Mouse (Mus musculus) midbrain, embryonic 12.5 days (tissue): ENCODE measurements around the gene Ptpa. TPM values are rescaled to one million over a fixed set of nuclear protein-coding genes. Genes with fewer than 3 reads are reported as not detected.
A peak's percentile ranks its signal among the peaks of the same experiment; 100 is the strongest.

Experiments used
- ATAC-seq: fragments of 200-750 bp; cut with Nextera tagmentation; 2 replicates; pipeline ENCODE4 v1.8.0; 2017; ENCODE audit warnings: low read depth, moderate TSS enrichment, moderate library complexity; ENCODE audit not compliant: low FRiP score
- H3K27ac ChIP-seq: fragments of 300-500 bp; sonication (generic); replicated peaks from 2 replicates; pipeline ENCODE4 v1.5.1; 2016; ENCODE audit warnings: mild to moderate bottlenecking
- H3K27me3 ChIP-seq: fragments of 300-500 bp; sonication (generic); 2 replicates; pipeline ENCODE4 v1.6.1; 2016; ENCODE audit warnings: mild to moderate bottlenecking
- H3K36me3 ChIP-seq: fragments of 300-500 bp; sonication (generic); 2 replicates; pipeline ENCODE4 v1.6.1; 2016
- H3K4me1 ChIP-seq: fragments of 300-500 bp; sonication (generic); 2 replicates; pipeline ENCODE4 v1.6.1; 2016
- H3K4me2 ChIP-seq: fragments of 300-500 bp; sonication (generic); replicated peaks from 2 replicates; pipeline ENCODE4 v1.6.1; 2016; ENCODE audit warnings: mild to moderate bottlenecking, moderate library complexity
- H3K4me3 ChIP-seq: fragments of 300-500 bp; sonication (generic); 2 replicates; pipeline ENCODE4 v1.5.1; 2016; ENCODE audit warnings: mild to moderate bottlenecking
- H3K9ac ChIP-seq: fragments of 300-500 bp; sonication (generic); replicated peaks from 2 replicates; pipeline ENCODE4 v1.6.1; 2016; ENCODE audit warnings: mild to moderate bottlenecking, moderate library complexity
- H3K9me3 ChIP-seq: fragments of 300-500 bp; sonication (generic); 2 replicates; pipeline ENCODE4 v1.6.1; 2016; ENCODE audit warnings: mild to moderate bottlenecking
- WGBS: fragments of 180-500 bp; shearing (Covaris S2); methylation state at CpG from one replicate; pipeline ENCODE4 v1.1.7; 2016; 5-methylcytosine and 5-hydroxymethylcytosine counted together
- polyA plus RNA-seq: library from polyadenylated mRNA; unstranded; fragments of >200 nt; fragmentation: Nextera tagmentation; extraction: Ambion mirVana; gene quantifications from 2 replicates; pipeline ENCODE4 v1.2.1, GENCODE M21; 2016

The Ptpa gene
- polyA plus RNA-seq, 1 experiment from 2014 or later, result 128 TPM

GRCm38 (mm10) chr2:30440701-30441517, 25.1 kb downstream of the Ptpa start:
- Histone ChIP-seq H3K4me2 (peak overlapping the region; percentile 44), H3K9me3 (no peaks in the 10 kb centered on the region), H3K9ac (peak overlapping the region; percentile 57; the same call in 1 of the 2 replicates), H3K27ac (peak overlapping the region; percentile 98), H3K4me1 (peaks cover 47% of the 10 kb centered on the region), H3K27me3 (no peaks in the 10 kb centered on the region), H3K4me3 (no peak overlapping the region), H3K36me3 (peaks cover 61% of the 10 kb centered on the region)
- ATAC-seq, result peak; percentile 24; the same call in 1 of the 2 replicates
- WGBS, result 20% methylated on average over 12 of the region's 12 CpGs

- peak overlapping the region; percentile 57 for H3K9ac ChIP-seq
- peak; percentile 77 for ATAC-seq
- WGBS, result 5% methylated on average over 15 of the region's 15 CpGs
- H3K27me3 ChIP-seq, result no peaks in the 10 kb centered on the region
- H3K4me1 ChIP-seq, result peaks cover 47% of the 10 kb centered on the region
- H3K4me2 ChIP-seq, result peak overlapping the region; percentile 44
- no peaks in the 10 kb centered on the region for H3K9me3 ChIP-seq
- peak overlapping the region; percentile 98 for H3K27ac ChIP-seq
- H3K4me3 ChIP-seq, result peak overlapping the region; percentile 4; the same call in 1 of the 2 replicates
- peaks cover 67% of the 10 kb centered on the region for H3K36me3 ChIP-seq
Observed at GRCm38 (mm10) chr2:30441518-30442497, 26.0 kb downstream of the Ptpa start.

GRCm38 (mm10) chr2:30442498-30442890, 26.7 kb downstream of the Ptpa start:
- Histone ChIP-seq H3K4me2 (peak overlapping the region; percentile 44), H3K9me3 (no peaks in the 10 kb centered on the region), H3K27ac (peak overlapping the region; percentile 98), H3K9ac (peak overlapping the region; percentile 57), H3K27me3 (no peaks in the 10 kb centered on the region), H3K4me1 (peaks cover 47% of the 10 kb centered on the region), H3K36me3 (peaks cover 61% of the 10 kb centered on the region), H3K4me3 (0 out of 2 replicates have a peak overlapping the region, but pooled peaks have one; percentile 4)
- no peak for ATAC-seq
- 67% methylated on average over 5 of the region's 5 CpGs for WGBS

DNA sequence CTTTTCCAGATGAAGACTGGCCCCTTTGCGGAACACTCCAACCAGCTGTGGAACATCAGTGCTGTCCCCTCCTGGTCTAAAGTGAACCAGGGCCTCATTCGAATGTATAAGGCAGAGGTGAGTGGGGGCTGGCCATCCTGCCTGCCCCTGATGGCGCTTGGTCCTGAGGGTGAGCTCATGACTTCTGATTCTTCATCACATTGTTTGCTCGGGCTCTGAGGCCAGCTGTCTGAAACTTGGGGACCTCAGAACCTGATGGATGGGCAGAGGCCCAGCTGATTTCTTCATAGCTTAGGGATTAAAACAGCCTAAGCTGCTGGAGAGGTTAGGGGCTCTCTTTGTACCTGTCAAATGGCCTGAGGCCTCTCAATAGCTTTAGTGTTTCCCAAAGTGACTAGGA, 27.4 kb downstream of the Ptpa start:
- H3K4me2 ChIP-seq, result no peak overlapping the region
- 71% methylated on average over 4 of the region's 4 CpGs for WGBS
- peaks cover 58% of the 10 kb centered on the region for H3K36me3 ChIP-seq
- peak overlapping the region; percentile 57; the same call in 1 of the 2 replicates for H3K9ac ChIP-seq
- peak overlapping the region; percentile 98 for H3K27ac ChIP-seq
- H3K27me3 ChIP-seq, result no peaks in the 10 kb centered on the region
- peaks cover 47% of the 10 kb centered on the region for H3K4me1 ChIP-seq
- ATAC-seq, result no peak
- H3K9me3 ChIP-seq, result no peaks in the 10 kb centered on the region
- H3K4me3 ChIP-seq, result no peak overlapping the region

- Histone ChIP-seq H3K4me3 (no peak overlapping the region), H3K4me2 (no peak overlapping the region), H3K4me1 (peaks cover 47% of the 10 kb centered on the region), H3K27ac (peak overlapping the region; percentile 98), H3K9me3 (no peaks in the 10 kb centered on the region), H3K27me3 (no peaks in the 10 kb centered on the region), H3K36me3 (peaks cover 54% of the 10 kb centered on the region), H3K9ac (no peak overlapping the region)
- no peak for ATAC-seq
- WGBS, result 86% methylated on average over 5 of the region's 5 CpGs
Observed at GRCm38 (mm10) chr2:30444006-30444405, 28.2 kb downstream of the Ptpa start.

DNA sequence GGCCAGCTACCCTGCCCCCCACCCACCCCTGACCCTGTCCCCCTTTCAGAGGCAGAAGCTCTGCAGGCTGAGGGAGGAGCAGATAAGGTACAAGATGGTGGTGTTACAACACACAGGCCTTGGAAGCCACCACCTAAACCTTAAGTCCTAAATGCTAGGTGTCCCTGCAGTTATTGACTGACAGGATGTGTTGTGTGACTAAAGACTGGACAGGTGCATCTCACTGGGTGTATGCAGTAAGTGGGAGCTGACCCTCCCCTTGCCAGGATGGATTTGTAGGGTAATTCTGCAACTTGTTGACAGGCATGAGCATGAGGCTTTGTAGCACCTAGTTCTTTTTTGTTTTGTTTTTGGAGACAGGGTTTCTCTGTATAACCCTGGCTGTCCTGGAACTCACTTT, 28.6 kb downstream of the Ptpa start:
- no peak overlapping the region for H3K4me3 ChIP-seq
- H3K9me3 ChIP-seq, result no peaks in the 10 kb centered on the region
- ATAC-seq, result no peak
- H3K27me3 ChIP-seq, result no peaks in the 10 kb centered on the region
- peaks cover 54% of the 10 kb centered on the region for H3K36me3 ChIP-seq
- H3K4me1 ChIP-seq, result peaks cover 47% of the 10 kb centered on the region
- H3K9ac ChIP-seq, result no peak overlapping the region
- peak overlapping the region; percentile 98 for H3K27ac ChIP-seq
- no peak overlapping the region for H3K4me2 ChIP-seq

DNA sequence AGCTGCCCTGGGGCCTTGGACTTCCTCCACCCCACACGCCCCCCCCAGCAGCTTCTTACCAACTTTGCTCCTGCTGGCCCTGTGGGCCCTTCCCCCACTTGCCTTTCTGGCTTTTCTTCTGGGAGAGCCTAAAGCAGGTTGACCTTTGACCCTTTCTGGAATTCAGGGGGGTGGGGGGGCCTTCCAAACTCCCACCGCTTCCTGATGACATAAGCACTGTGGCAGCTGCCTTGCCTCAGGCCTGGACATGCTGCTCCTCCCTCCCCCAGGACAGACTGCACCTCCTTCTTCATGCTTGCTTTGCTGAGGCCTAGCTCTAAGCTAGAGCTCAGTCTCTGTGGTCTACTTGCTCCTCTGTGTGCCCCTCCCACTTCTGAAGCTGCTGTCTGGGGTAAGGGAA, 29.5 kb downstream of the Ptpa start:
- ATAC-seq, result no peak
- Histone ChIP-seq H3K4me2 (no peak overlapping the region), H3K9me3 (0 out of 2 replicates have a peak, but pooled peaks cover 4% of the 10 kb centered on the region), H3K36me3 (peaks cover 55% of the 10 kb centered on the region), H3K4me1 (peaks cover 45% of the 10 kb centered on the region), H3K27me3 (no peaks in the 10 kb centered on the region), H3K9ac (peak overlapping the region; percentile 17; the same call in 1 of the 2 replicates), H3K27ac (peak overlapping the region; percentile 98; the same call in 1 of the 2 replicates), H3K4me3 (no peak overlapping the region)
- 26% methylated on average over 2 of the region's 2 CpGs for WGBS

GRCm38 (mm10) chr2:30446891-30447826, 31.3 kb downstream of the Ptpa start:
- Histone ChIP-seq H3K4me3 (no peak overlapping the region), H3K9me3 (0 out of 2 replicates have a peak, but pooled peaks cover 5% of the 10 kb centered on the region), H3K4me1 (peaks cover 27% of the 10 kb centered on the region), H3K9ac (no peak overlapping the region), H3K27me3 (no peaks in the 10 kb centered on the region), H3K27ac (no peak overlapping the region; the same call in 1 of the 2 replicates), H3K4me2 (no peak overlapping the region), H3K36me3 (peaks cover 56% of the 10 kb centered on the region)
- no peak for ATAC-seq
- WGBS, result 86% methylated on average over 10 of the region's 10 CpGs

DNA sequence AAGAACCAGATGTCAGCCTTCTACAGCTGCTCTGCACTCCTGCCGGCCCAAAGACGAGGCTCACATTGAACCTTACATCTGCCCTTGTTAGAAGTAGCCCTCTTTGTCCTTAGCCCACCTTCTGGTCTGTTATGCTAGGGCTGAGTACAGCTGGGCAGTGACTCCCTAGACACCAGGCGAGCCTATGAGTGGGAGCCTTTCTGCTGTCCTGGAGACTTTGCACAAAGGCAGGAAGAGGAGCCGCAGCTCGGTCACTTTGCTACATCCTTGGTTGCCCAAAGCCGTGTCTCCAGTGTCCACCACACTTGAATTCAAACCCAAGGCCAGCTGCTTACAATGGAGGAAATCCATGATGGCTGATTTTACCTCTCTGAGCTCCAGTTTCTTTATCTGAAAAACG, 32.5 kb downstream of the Ptpa start:
- Histone ChIP-seq H3K4me1 (peaks cover 14% of the 10 kb centered on the region), H3K27ac (no peak overlapping the region), H3K27me3 (no peaks in the 10 kb centered on the region), H3K9ac (no peak overlapping the region), H3K4me3 (no peak overlapping the region), H3K4me2 (no peak overlapping the region), H3K36me3 (peaks cover 54% of the 10 kb centered on the region), H3K9me3 (0 out of 2 replicates have a peak, but pooled peaks cover 5% of the 10 kb centered on the region)
- 89% methylated on average over 7 of the region's 7 CpGs for WGBS
- no peak for ATAC-seq

DNA sequence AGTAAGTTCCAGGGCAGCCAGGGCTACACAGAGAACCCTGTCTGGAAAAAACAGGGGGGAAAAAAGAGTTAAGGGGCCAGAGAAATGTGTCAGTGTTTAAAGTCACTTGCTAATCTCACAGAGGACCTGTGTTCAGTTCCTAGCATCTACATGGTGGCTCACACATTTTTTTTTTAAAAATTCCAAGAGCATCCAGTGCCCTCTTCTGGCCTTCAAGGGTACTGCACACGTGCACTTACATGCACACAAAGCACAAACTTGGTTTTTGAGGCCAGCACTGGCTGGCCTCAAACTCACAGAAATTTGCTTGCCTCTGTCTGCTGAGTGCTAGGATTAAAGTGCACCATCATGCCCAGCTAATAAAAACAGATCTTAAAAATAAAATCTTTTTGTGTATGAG, 34.7 kb downstream of the Ptpa start:
- Histone ChIP-seq H3K27ac (no peak overlapping the region), H3K36me3 (peaks cover 38% of the 10 kb centered on the region), H3K27me3 (no peaks in the 10 kb centered on the region), H3K4me2 (no peak overlapping the region), H3K9me3 (0 out of 2 replicates have a peak, but pooled peaks cover 5% of the 10 kb centered on the region), H3K4me3 (no peak overlapping the region), H3K9ac (no peak overlapping the region), H3K4me1 (peaks cover 2% of the 10 kb centered on the region)
- WGBS, result 62% methylated on average over 1 of the region's 1 CpGs
- ATAC-seq, result no peak

DNA sequence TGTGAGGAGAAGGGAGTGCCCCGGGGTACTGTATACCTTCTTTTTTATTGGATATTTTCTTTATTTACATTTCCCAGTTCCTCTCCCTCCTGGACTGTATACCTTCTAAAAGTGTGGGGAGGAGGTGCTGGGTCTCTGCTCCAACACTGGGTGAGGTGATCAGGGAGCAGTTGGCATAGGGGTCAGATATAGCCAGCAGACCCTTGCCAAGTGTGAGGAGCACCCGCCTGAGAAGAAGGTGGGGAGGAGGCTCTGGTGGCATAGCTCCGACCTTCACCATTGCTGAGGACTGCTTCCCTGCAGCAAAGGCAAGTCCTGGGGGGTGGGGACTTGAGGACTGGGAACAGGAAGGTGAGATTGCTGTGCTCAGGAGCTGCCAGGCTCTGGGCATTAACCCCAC, 35.7 kb downstream of the Ptpa start:
- ATAC-seq, result no peak
- WGBS, result 92% methylated on average over 3 of the region's 3 CpGs
- H3K27me3 ChIP-seq, result no peaks in the 10 kb centered on the region

More for the DNA sequence above, 35.7 kb downstream of the Ptpa start:
- Histone ChIP-seq H3K9ac (no peak overlapping the region), H3K9me3 (0 out of 2 replicates have a peak, but pooled peaks cover 5% of the 10 kb centered on the region), H3K27ac (no peak overlapping the region), H3K36me3 (peaks cover 28% of the 10 kb centered on the region), H3K4me3 (no peak overlapping the region), H3K4me2 (no peak overlapping the region), H3K4me1 (peaks cover 4% of the 10 kb centered on the region; the same call in 1 of the 2 replicates)
